In genomic region chr7:28827338-28827737, GRCm38 (mm10) we compare ENCODE assay signal across 11 mouse cellular contexts. TPM values are rescaled to one million over a fixed set of nuclear protein-coding genes. Genes with fewer than 3 reads are reported as not detected.
DNase-seq lines count a peak whose midpoint lies in the region; ATAC-seq and TF ChIP-seq lines count a peak whose summit lies in the region.
"Had no signal": no experiment of that assay in that cellular context is flagged by ENCODE, and none has a peak within 500 bp of the region (broad histone marks: within the 10 kb centered on the region; RNA-seq: fewer than 3 reads in every experiment).

No protein-coding gene starts in this region.

- in situ Hi-C loops in ES-E14 (cut with MboI; ENCODE audit: low sequenced_read_pairs in 2 of 2, unreplicated experiment in 2 of 2) = no loop called here

- no peaks in the 10 kb centered on the region for H3K9me3 ChIP-seq in heart, embryonic 12.5 days (replicated peaks)
- no peaks in the 10 kb centered on the region for H3K9me3 ChIP-seq in ES-E14 (ENCODE audit: control insufficient read depth, insufficient read depth, low read depth, low read length)
- H3K9me3 ChIP-seq in forebrain, embryonic 10.5 days = peaks cover 6% of the 10 kb centered on the region; the same call in 1 of the 2 replicates
- H3K9me3 ChIP-seq: embryonic facial prominence, embryonic 13.5 days; lung, embryonic 15.5 days had no signal

- peaks cover 27% of the 10 kb centered on the region for H3K4me1 ChIP-seq in heart, embryonic 12.5 days (replicated peaks)
- peaks cover 0 to 7% of the 10 kb centered on the region in 2 experiments; a peak in 1 of 4 replicates for H3K4me1 ChIP-seq in ES-E14 (ENCODE audit: control insufficient read depth in 2 of 2, insufficient read depth in 2 of 2, low read length in 2 of 2, poor library complexity in 1 of 2)
- H3K4me1 ChIP-seq in forebrain, embryonic 10.5 days = peaks cover 17% of the 10 kb centered on the region

- peaks cover 46% of the 10 kb centered on the region for H3K36me3 ChIP-seq in heart, embryonic 12.5 days
- H3K36me3 ChIP-seq in ES-E14 (ENCODE audit: control insufficient read depth, insufficient read depth, low read length, poor library complexity, severe bottlenecking) = peaks cover 20% of the 10 kb centered on the region
- H3K36me3 ChIP-seq in forebrain, embryonic 10.5 days (replicated peaks) = peaks cover 42% of the 10 kb centered on the region

- peak; percentile 67 to 75 for DNase-seq in heart, adult 18-20 months
- no peak for DNase-seq in ES-E14 (ENCODE audit: low read depth, low spot score)
- DNase-seq in cerebellum, postnatal 10 days = peak; percentile 46 to 49
- DNase-seq in left cerebral cortex, postnatal 36 days (ENCODE audit: low spot score in 2 of 2) = peak; percentile 33 to 61
- DNase-seq in urinary bladder, adult 2 months (ENCODE audit: low spot score) = no peak
- no peak for DNase-seq in forebrain, embryonic 10.5 days (ENCODE audit: extremely low spot score, low spot score)

- H3K9ac ChIP-seq in heart, embryonic 12.5 days = no peak overlapping the region
- H3K9ac ChIP-seq in ES-E14 (ENCODE audit: insufficient read depth, low read depth, low read length, poor library complexity, severe bottlenecking) = no peak overlapping the region
- H3K9ac ChIP-seq: embryonic facial prominence, embryonic 13.5 days; lung, embryonic 15.5 days had no signal

- no peaks in the 10 kb centered on the region for H3K27me3 ChIP-seq in heart, embryonic 12.5 days (replicated peaks)
- H3K27me3 ChIP-seq in forebrain, embryonic 10.5 days (ENCODE audit: poor library complexity, severe bottlenecking) = no peaks in the 10 kb centered on the region
- H3K27me3 ChIP-seq: embryonic facial prominence, embryonic 13.5 days; lung, embryonic 15.5 days; Patski had no signal

- 51% methylated on average over 3 of the region's 3 CpGs for WGBS in heart, embryonic 12.5 days
- WGBS in forebrain, embryonic 10.5 days = 89% methylated on average over 3 of the region's 3 CpGs

- no peak overlapping the region for H3K4me3 ChIP-seq in heart, embryonic 12.5 days
- no peak overlapping the region for H3K4me3 ChIP-seq in ES-E14 (ENCODE audit: insufficient read depth in 1 of 2, low read depth in 1 of 2, low read length in 2 of 2, poor library complexity in 1 of 2, severe bottlenecking in 1 of 2)
- H3K4me3 ChIP-seq in forebrain, embryonic 10.5 days = no peak overlapping the region
- H3K4me3 ChIP-seq: embryonic facial prominence, embryonic 13.5 days; lung, embryonic 15.5 days had no signal

- H3K4me2 ChIP-seq in heart, embryonic 12.5 days = no peak overlapping the region
- H3K4me2 ChIP-seq: embryonic facial prominence, embryonic 13.5 days; lung, embryonic 15.5 days had no signal

- ATAC-seq in heart, embryonic 12.5 days (ENCODE audit: insufficient number of reproducible peaks, low FRiP score) = no peak
- no peak for ATAC-seq in monocyte, adult 5-6 weeks (replicated peaks; ENCODE audit: insufficient number of reproducible peaks, low FRiP score, low TSS enrichment, poor library complexity, severe bottlenecking)
- ATAC-seq: Patski had no signal

- intact Hi-C loops in left cerebral cortex, postnatal 36 days (cut with DNase I) = loop anchor here (2.0 kb wide), 2 partner anchors 13 to 39 kb away; no protein-coding TSS in a partner anchor

- no peak overlapping the region for H3K27ac ChIP-seq in heart, embryonic 12.5 days (ENCODE audit: poor library complexity, severe bottlenecking)
- H3K27ac ChIP-seq in ES-E14 (ENCODE audit: insufficient read depth, low read depth, low read length, poor library complexity, severe bottlenecking) = no peak overlapping the region
- H3K27ac ChIP-seq in forebrain, embryonic 10.5 days = no peak overlapping the region
- H3K27ac ChIP-seq: embryonic facial prominence, embryonic 13.5 days; lung, embryonic 15.5 days had no signal

TF ChIP-seq in ES-E14, 5 proteins besides CTCF, POLR2A, EP300 and RAD21:
- TF ChIP-seq CHD2 (IDR thresholded peaks at IDR 0.05; ENCODE audit: low read depth, low read length) (no peak), ZNF384 (IDR thresholded peaks at IDR 0.05; ENCODE audit: low read depth, low read length) (0 out of 2 replicates have a peak, but pooled peaks have one; percentile 31), HCFC1 (IDR thresholded peaks at IDR 0.05; ENCODE audit: borderline replicate concordance, insufficient read depth, low read length) (no peak), ZC3H11A (IDR thresholded peaks at IDR 0.05; ENCODE audit: borderline replicate concordance, low read depth, low read length) (no peak), MAFK (IDR thresholded peaks at IDR 0.05; ENCODE audit: insufficient read depth, low read depth, low read length) (no peak)

RNA-seq across cellular contexts. Expression of gene Ech1, which starts 2.3 kb away (rescaled TPM):
- 1,000 to 10,000 TPM; 1,960 to 1,989 TPM for total RNA-seq in heart, adult 18-20 months (2021)
- polyA plus RNA-seq in heart, embryonic 12.5 days (2016; fragmentation: Nextera tagmentation; extraction: Ambion mirVana) = 137 and 142 TPM in 2 replicates
- total RNA-seq in ES-E14 (2012; rRNA removed) = 64.1 and 75.6 TPM in 2 replicates
- total RNA-seq in left cerebral cortex, postnatal 36 days (2021) = 10 to 100 TPM; 45.0 to 47.8 TPM
- 246 and 303 TPM in 2 replicates for polyA plus RNA-seq in urinary bladder, adult 2 months (2012; rRNA removed)
- polyA plus RNA-seq in forebrain, embryonic 10.5 days (2016; fragmentation: Nextera tagmentation; extraction: Ambion mirVana) = 68.5 and 72.0 TPM in 2 replicates
- total RNA-seq in monocyte, adult 5-6 weeks (2017) = 48.7 to 61.1 TPM (median 56.4 TPM) in 3 replicates

RNA-seq across cellular contexts. Expression of gene Lgals4, which starts 6.3 kb away (rescaled TPM):
- 10 to 100 TPM in 1 of 2 experiments, 1 to 10 TPM in 1; 9.6 to 18.7 TPM for total RNA-seq in heart, adult 18-20 months (2021)
- polyA plus RNA-seq in heart, embryonic 12.5 days (2016; fragmentation: Nextera tagmentation; extraction: Ambion mirVana) = 4.2 and 4.4 TPM in 2 replicates
- 5.5 and 9.6 TPM in 2 replicates for total RNA-seq in ES-E14 (2012; rRNA removed)
- 1 to 10 TPM; 1.2 to 5.0 TPM for total RNA-seq in left cerebral cortex, postnatal 36 days (2021)
- polyA plus RNA-seq in urinary bladder, adult 2 months (2012; rRNA removed) = 29.4 and 39.9 TPM in 2 replicates
- polyA plus RNA-seq in forebrain, embryonic 10.5 days (2016; fragmentation: Nextera tagmentation; extraction: Ambion mirVana) = 2.9 and 3.1 TPM in 2 replicates
- total RNA-seq in monocyte, adult 5-6 weeks (2017) = 1.2 to 7.4 TPM (median 5.5 TPM) in 3 replicates

RNA-seq across cellular contexts. Expression of gene Hnrnpl, which starts 19.0 kb away (rescaled TPM):
- total RNA-seq in heart, adult 18-20 months (2021) = 100 to 1,000 TPM; 196 to 224 TPM
- 218 and 232 TPM in 2 replicates for polyA plus RNA-seq in heart, embryonic 12.5 days (2016; fragmentation: Nextera tagmentation; extraction: Ambion mirVana)
- 464 and 530 TPM in 2 replicates for total RNA-seq in ES-E14 (2012; rRNA removed)
- 100 to 1,000 TPM; 414 to 415 TPM for total RNA-seq in left cerebral cortex, postnatal 36 days (2021)
- 325 and 346 TPM in 2 replicates for polyA plus RNA-seq in urinary bladder, adult 2 months (2012; rRNA removed)
- polyA plus RNA-seq in forebrain, embryonic 10.5 days (2016; fragmentation: Nextera tagmentation; extraction: Ambion mirVana) = 325 and 336 TPM in 2 replicates
- total RNA-seq in monocyte, adult 5-6 weeks (2017) = 279 to 373 TPM (median 301 TPM) in 3 replicates

RNA-seq across cellular contexts. Expression of gene Lgals7, which starts 36.3 kb away (rescaled TPM):
- 1 to 10 TPM in 1 of 2 experiments, under 1 TPM in 1; 0.93 to 1.8 TPM for total RNA-seq in heart, adult 18-20 months (2021)
- 1.1 and 1.3 TPM in 2 replicates for polyA plus RNA-seq in heart, embryonic 12.5 days (2016; fragmentation: Nextera tagmentation; extraction: Ambion mirVana)
- 0.42 and 0.89 TPM in 2 replicates for total RNA-seq in ES-E14 (2012; rRNA removed)
- not detected for total RNA-seq in left cerebral cortex, postnatal 36 days (2021)
- polyA plus RNA-seq in urinary bladder, adult 2 months (2012; rRNA removed) = 1.3 and 3.6 TPM in 2 replicates
- 0.26 and 0.42 TPM in 2 replicates for polyA plus RNA-seq in forebrain, embryonic 10.5 days (2016; fragmentation: Nextera tagmentation; extraction: Ambion mirVana)
- total RNA-seq in monocyte, adult 5-6 weeks (2017) = not detected in 3 replicates

RNA-seq across cellular contexts. Expression of gene Rinl, which starts 38.6 kb away (rescaled TPM):
- 1 to 10 TPM; 1.5 to 3.4 TPM for total RNA-seq in heart, adult 18-20 months (2021)
- polyA plus RNA-seq in heart, embryonic 12.5 days (2016; fragmentation: Nextera tagmentation; extraction: Ambion mirVana) = 2.7 and 2.8 TPM in 2 replicates
- 17.2 and 18.9 TPM in 2 replicates for total RNA-seq in ES-E14 (2012; rRNA removed)
- 1 to 10 TPM; 2.3 to 3.1 TPM for total RNA-seq in left cerebral cortex, postnatal 36 days (2021)
- 2.6 and 4.1 TPM in 2 replicates for polyA plus RNA-seq in urinary bladder, adult 2 months (2012; rRNA removed)
- polyA plus RNA-seq in forebrain, embryonic 10.5 days (2016; fragmentation: Nextera tagmentation; extraction: Ambion mirVana) = 3.4 and 3.8 TPM in 2 replicates
- total RNA-seq in monocyte, adult 5-6 weeks (2017) = 57.3 to 157 TPM (median 67.9 TPM) in 3 replicates

Comparison
In these comparisons a context has a peak if more than half of its experiments do, and no peak if none do; other contexts are left out.
1. DNase-seq: peak in heart, adult 18-20 months (2 of 2), cerebellum, postnatal 10 days (2 of 2) and left cerebral cortex, postnatal 36 days (2 of 2); none in ES-E14 (single experiment), urinary bladder, adult 2 months (single experiment) and forebrain, embryonic 10.5 days (single experiment).
2. RNA of gene Ech1, which starts 2.3 kb away (total RNA-seq): 1,960 to 1,989 TPM in heart, adult 18-20 months; 64.1 to 75.6 TPM in ES-E14, 48.7 to 61.1 TPM in monocyte, adult 5-6 weeks and 45.0 to 47.8 TPM in left cerebral cortex, postnatal 36 days; every median in the first group is over 10 times any median in the second.